Mouse (Mus musculus) mature B cell (primary cell): Measurements from ENCODE around the gene Il16.

Source experiments
- in situ Hi-C: fragments of 300-500 bp; cut with MboI; formaldehyde crosslinking; loops from 2 replicates; pipeline ENCODE4 v1.14.3; 2019

Il16 gene

GRCm38 (mm10) chr7:83615815-83616214 lies 129.7 kb downstream of the Il16 start:
- in situ Hi-C loops: no loop called here

- in situ Hi-C loops: no loop called here
Observed at GRCm38 (mm10) chr7:83615272-83615671, 130.3 kb downstream of the Il16 start.

- in situ Hi-C loops: no loop called here
Observed at GRCm38 (mm10) chr7:83611886-83612285, 133.6 kb downstream of the Il16 start.

- in situ Hi-C loops: no loop called here
Observed at GRCm38 (mm10) chr7:83609891-83610290, 135.6 kb downstream of the Il16 start.

GRCm38 (mm10) chr7:83606796-83607195 lies 138.7 kb downstream of the Il16 start:
- in situ Hi-C loops: no loop called here

GRCm38 (mm10) chr7:83604180-83604944 lies 141.2 kb downstream of the Il16 start:
- in situ Hi-C loops: no loop called here

GRCm38 (mm10) chr7:83599913-83600286 lies 145.6 kb downstream of the Il16 start:
- in situ Hi-C loops: no loop called here

- in situ Hi-C loops: no loop called here
Observed at GRCm38 (mm10) chr7:83598997-83599912, 146.3 kb downstream of the Il16 start.

GRCm38 (mm10) chr7:83597063-83597462 lies 148.5 kb downstream of the Il16 start:
- in situ Hi-C loops: no loop called here

GRCm38 (mm10) chr7:83594056-83594455 lies 151.5 kb downstream of the Il16 start:
- in situ Hi-C loops: no loop called here
